21 mouse cellular contexts compared by ENCODE assay signal in the genomic region with DNA sequence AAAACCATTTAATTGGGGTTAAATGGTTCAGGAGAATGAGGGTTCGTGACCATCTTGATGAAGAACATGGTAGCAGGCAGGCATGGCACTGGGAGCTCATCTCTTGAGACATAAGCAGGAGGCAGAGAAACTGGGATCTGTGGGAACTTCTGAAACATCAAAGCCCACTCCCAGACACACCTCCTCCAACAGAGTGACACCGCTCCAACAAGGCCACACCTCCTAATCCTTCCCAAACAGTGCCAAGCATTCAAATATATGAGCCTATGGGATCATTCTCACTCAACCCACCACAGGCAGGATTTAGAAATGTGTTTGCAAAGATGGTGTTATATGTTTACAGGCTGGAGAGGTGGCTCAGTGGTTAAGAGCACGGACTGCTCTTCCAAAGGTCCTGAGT.
DNase-seq lines count a peak whose midpoint lies in the region; ATAC-seq lines count a peak whose summit lies in the region.
"Had no signal": no experiment of that assay in that cellular context is flagged by ENCODE, and none has a peak within 500 bp of the region (broad histone marks: within the 10 kb centered on the region; RNA-seq: fewer than 3 reads in every experiment).

No protein-coding gene starts in this region.

- 90% methylated on average over 3 of the region's 3 CpGs for WGBS in heart, embryonic 10.5 days
- WGBS in midbrain, embryonic 11.5 days: 89% methylated on average over 3 of the region's 3 CpGs
- 91% methylated on average over 3 of the region's 3 CpGs for WGBS in midbrain, embryonic 14.5 days

- DNase-seq in heart, embryonic 10.5 days (ENCODE audit: low spot score): peak; percentile 70
- DNase-seq in heart, postnatal 36 days: no peak
- DNase-seq in midbrain, embryonic 11.5 days (ENCODE audit: low spot score, missing footprints): peak; percentile 70
- DNase-seq in midbrain, embryonic 14.5 days: no peak
- DNase-seq in testis, postnatal 10 days (ENCODE audit: low spot score): peak; percentile 22
- no peak for DNase-seq in testis, postnatal 14 days (ENCODE audit: low spot score)
- DNase-seq: adrenal gland, adult 2 months; adrenal gland, adult 8-10 months; adrenal gland, postnatal 10 days; adrenal gland, postnatal 14 days; adrenal gland, postnatal 25 days; adrenal gland, postnatal 36 days; B cell, adult 2 months; cerebellum, adult 11 months; cerebellum, adult 11-12 months; cerebellum, adult 18-20 months had no signal

- no peak for ATAC-seq in midbrain, embryonic 11.5 days (ENCODE audit: low FRiP score)
- ATAC-seq in midbrain, embryonic 14.5 days (ENCODE audit: low FRiP score, low TSS enrichment): no peak
- ATAC-seq: activated CD4-positive, CD25-positive, alpha-beta regulatory T cell, adult 4 months; CD4-positive, CD25-positive, alpha-beta regulatory T cell, adult 4 months; Patski had no signal

- H3K36me3 ChIP-seq in heart, embryonic 10.5 days: no peaks in the 10 kb centered on the region
- no peaks in the 10 kb centered on the region for H3K36me3 ChIP-seq in midbrain, embryonic 11.5 days (ENCODE audit: control insufficient read depth, insufficient read depth, low read length)
- no peaks in the 10 kb centered on the region for H3K36me3 ChIP-seq in midbrain, embryonic 14.5 days (ENCODE audit: control insufficient read depth, insufficient read depth, low read length)
- H3K36me3 ChIP-seq: G1E had no signal

- intact Hi-C loops in heart, postnatal 36 days (cut with DNase I): no loop called here

- H3K27ac ChIP-seq in heart, embryonic 10.5 days: no peak overlapping the region
- no peak overlapping the region for H3K27ac ChIP-seq in midbrain, embryonic 11.5 days (ENCODE audit: low read depth, low read length)
- H3K27ac ChIP-seq in midbrain, embryonic 14.5 days (replicated peaks; ENCODE audit: low read depth, low read length): no peak overlapping the region

- H3K4me2 ChIP-seq in midbrain, embryonic 11.5 days: no peak overlapping the region
- no peak overlapping the region for H3K4me2 ChIP-seq in midbrain, embryonic 14.5 days (ENCODE audit: low read length)

- no peak overlapping the region for H3K9ac ChIP-seq in midbrain, embryonic 11.5 days (ENCODE audit: low read length)
- H3K9ac ChIP-seq in midbrain, embryonic 14.5 days (replicated peaks; ENCODE audit: low read length): no peak overlapping the region

- H3K27me3 ChIP-seq in heart, embryonic 10.5 days (ENCODE audit: insufficient read depth, poor library complexity, severe bottlenecking): no peaks in the 10 kb centered on the region
- H3K27me3 ChIP-seq in midbrain, embryonic 11.5 days (ENCODE audit: control insufficient read depth, insufficient read depth, low read length): no peaks in the 10 kb centered on the region
- H3K27me3 ChIP-seq in midbrain, embryonic 14.5 days (ENCODE audit: control insufficient read depth, insufficient read depth, low read length): no peaks in the 10 kb centered on the region
- H3K27me3 ChIP-seq: CH12.LX, Patski had no signal

- no peaks in the 10 kb centered on the region for H3K9me3 ChIP-seq in heart, embryonic 10.5 days
- H3K9me3 ChIP-seq in midbrain, embryonic 11.5 days (ENCODE audit: control insufficient read depth, low read length): no peaks in the 10 kb centered on the region
- no peaks in the 10 kb centered on the region for H3K9me3 ChIP-seq in midbrain, embryonic 14.5 days (ENCODE audit: control insufficient read depth, low read length)
- H3K9me3 ChIP-seq: G1E had no signal

- no peak overlapping the region for H3K4me3 ChIP-seq in heart, embryonic 10.5 days
- no peak overlapping the region for H3K4me3 ChIP-seq in midbrain, embryonic 11.5 days (ENCODE audit: low read depth, low read length)
- H3K4me3 ChIP-seq in midbrain, embryonic 14.5 days (replicated peaks; ENCODE audit: low read depth, low read length): no peak overlapping the region

- H3K4me1 ChIP-seq in heart, embryonic 10.5 days: peaks cover 31% of the 10 kb centered on the region
- H3K4me1 ChIP-seq in midbrain, embryonic 11.5 days (ENCODE audit: control insufficient read depth, insufficient read depth, low read length): peaks cover 3% of the 10 kb centered on the region; the same call in 1 of the 2 replicates
- H3K4me1 ChIP-seq in midbrain, embryonic 14.5 days (ENCODE audit: control insufficient read depth, insufficient read depth, low read length): peaks cover 13% of the 10 kb centered on the region

Comparison
In these comparisons a context has a peak if more than half of its experiments do, and no peak if none do; other contexts are left out.
1. DNase-seq: peak in heart, embryonic 10.5 days (single experiment), midbrain, embryonic 11.5 days (single experiment) and testis, postnatal 10 days (single experiment); none in heart, postnatal 36 days (0 of 2), midbrain, embryonic 14.5 days (single experiment) and testis, postnatal 14 days (single experiment).